Mouse (Mus musculus): ENCODE results near the gene Taf1.

- TF ChIP-seq CTCF (IDR thresholded peaks at IDR 0.05; ENCODE audit: borderline replicate concordance, insufficient read depth, low read length) (no peak), POLR2A (IDR thresholded peaks at IDR 0.05; ENCODE audit: low read depth, low read length) (no peak)
Observed at GRCm38 (mm10) chrX:101645286-101645685, 112.8 kb downstream of the Taf1 start.
